Mouse (Mus musculus): ENCODE results near the gene Lyrm4. TPM values are rescaled to one million over a fixed set of nuclear protein-coding genes. Genes with fewer than 3 reads are reported as not detected.

Lyrm4 gene
- polyA plus RNA-seq, 1 experiment from 2014 or later: 16.9 TPM

DNA sequence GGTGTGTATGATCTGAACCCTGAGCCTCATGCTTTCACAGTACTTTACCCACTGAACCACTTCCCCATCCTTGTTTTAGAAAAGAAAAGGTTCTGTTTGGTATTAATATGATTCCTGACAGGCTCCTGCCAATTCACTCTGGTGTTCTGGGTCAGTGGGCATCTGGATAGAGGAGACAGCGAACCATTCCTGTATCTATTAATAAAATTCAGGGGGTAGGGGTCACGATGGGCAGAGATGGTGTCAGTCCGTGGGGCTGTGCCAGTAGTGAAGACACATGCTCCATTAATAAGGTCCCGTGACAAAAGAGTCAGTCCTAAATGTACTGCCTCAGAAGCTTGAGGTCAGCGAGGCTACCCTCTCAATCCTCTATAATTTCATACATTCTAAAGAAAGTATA lies 4.1 kb downstream of the Lyrm4 start:
- Histone ChIP-seq H3K36me3 (ENCODE audit: control insufficient read depth, insufficient read depth) (no peaks in the 10 kb centered on the region), H3K9me3 (replicated peaks; ENCODE audit: control insufficient read depth, low read length) (no peaks in the 10 kb centered on the region), H3K9ac (ENCODE audit: low read depth, low read length) (no peak overlapping the region), H3K4me3 (ENCODE audit: low read depth, low read length) (no peak overlapping the region), H3K27ac (ENCODE audit: low read length) (no peak overlapping the region), H3K4me1 (ENCODE audit: control insufficient read depth, low read depth, low read length) (peaks cover 17% of the 10 kb centered on the region), H3K27me3 (ENCODE audit: control insufficient read depth, insufficient read depth, low read depth, low read length) (no peaks in the 10 kb centered on the region), H3K4me2 (ENCODE audit: low read depth, low read length) (no peak overlapping the region)
- 75% methylated on average over 5 of the region's 5 CpGs for WGBS (ENCODE audit: insufficient replicate concordance)
- ATAC-seq (ENCODE audit: low read depth): no peak

DNA sequence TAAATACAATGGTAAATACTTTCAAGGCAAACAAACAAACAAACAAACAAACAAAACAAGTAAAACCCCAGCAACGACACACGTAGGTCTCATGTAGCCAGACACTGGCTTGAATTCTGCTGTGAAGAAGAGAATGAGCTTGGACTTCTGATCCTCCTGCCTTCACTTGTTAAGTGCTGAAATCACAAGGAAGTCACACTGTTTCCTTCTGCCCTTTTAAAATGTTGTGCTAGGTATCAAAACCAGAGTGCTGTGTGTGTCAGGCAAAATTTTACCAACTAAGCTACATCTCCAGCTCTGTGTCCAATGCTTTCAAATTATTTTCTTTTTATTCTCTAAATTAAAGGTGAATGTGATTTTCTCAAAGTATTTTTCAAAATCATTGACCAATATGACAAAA lies 6.0 kb downstream of the Lyrm4 start:
- peaks cover 13% of the 10 kb centered on the region for H3K4me1 ChIP-seq (ENCODE audit: control insufficient read depth, low read depth, low read length)
- ATAC-seq (ENCODE audit: low read depth): no peak
- no peak overlapping the region for H3K4me3 ChIP-seq (ENCODE audit: low read depth, low read length)
- H3K9me3 ChIP-seq (replicated peaks; ENCODE audit: control insufficient read depth, low read length): no peaks in the 10 kb centered on the region
- H3K27ac ChIP-seq (ENCODE audit: low read length): no peak overlapping the region
- no peaks in the 10 kb centered on the region for H3K27me3 ChIP-seq (ENCODE audit: control insufficient read depth, insufficient read depth, low read depth, low read length)
- 82% methylated on average over 2 of the region's 2 CpGs for WGBS (ENCODE audit: insufficient replicate concordance)
- no peaks in the 10 kb centered on the region for H3K36me3 ChIP-seq (ENCODE audit: control insufficient read depth, insufficient read depth)
- H3K4me2 ChIP-seq (ENCODE audit: low read depth, low read length): no peak overlapping the region
- no peak overlapping the region for H3K9ac ChIP-seq (ENCODE audit: low read depth, low read length)

DNA sequence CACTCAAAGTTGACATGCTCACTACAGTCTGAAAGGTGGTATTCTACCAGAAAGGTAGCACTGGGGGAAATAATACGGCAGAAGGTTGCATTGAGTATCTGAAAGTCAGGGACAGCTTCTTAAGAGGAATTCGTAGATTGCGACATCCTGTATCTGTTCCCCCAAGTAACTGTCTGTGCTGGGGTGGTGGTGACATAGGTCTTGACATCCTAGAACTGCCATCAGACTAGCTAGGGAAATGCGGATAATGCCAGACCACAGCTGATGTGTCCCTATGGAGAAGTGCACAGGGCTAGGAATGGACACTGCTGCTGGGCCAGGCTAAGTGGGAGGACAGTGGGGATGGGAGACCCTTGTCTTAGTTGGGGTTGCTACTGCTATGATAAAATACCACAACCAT lies 8.8 kb downstream of the Lyrm4 start:
- no peaks in the 10 kb centered on the region for H3K4me1 ChIP-seq (ENCODE audit: control insufficient read depth, low read depth, low read length)
- no peak overlapping the region for H3K4me2 ChIP-seq (ENCODE audit: low read depth, low read length)
- no peak overlapping the region for H3K27ac ChIP-seq (ENCODE audit: low read length)
- WGBS (ENCODE audit: insufficient replicate concordance): 82% methylated on average over 4 of the region's 4 CpGs
- H3K9me3 ChIP-seq (replicated peaks; ENCODE audit: control insufficient read depth, low read length): no peaks in the 10 kb centered on the region
- no peak overlapping the region for H3K9ac ChIP-seq (ENCODE audit: low read depth, low read length)
- no peak overlapping the region for H3K4me3 ChIP-seq (ENCODE audit: low read depth, low read length)
- no peaks in the 10 kb centered on the region for H3K27me3 ChIP-seq (ENCODE audit: control insufficient read depth, insufficient read depth, low read depth, low read length)
- ATAC-seq (ENCODE audit: low read depth): no peak
- H3K36me3 ChIP-seq (ENCODE audit: control insufficient read depth, insufficient read depth): no peaks in the 10 kb centered on the region

DNA sequence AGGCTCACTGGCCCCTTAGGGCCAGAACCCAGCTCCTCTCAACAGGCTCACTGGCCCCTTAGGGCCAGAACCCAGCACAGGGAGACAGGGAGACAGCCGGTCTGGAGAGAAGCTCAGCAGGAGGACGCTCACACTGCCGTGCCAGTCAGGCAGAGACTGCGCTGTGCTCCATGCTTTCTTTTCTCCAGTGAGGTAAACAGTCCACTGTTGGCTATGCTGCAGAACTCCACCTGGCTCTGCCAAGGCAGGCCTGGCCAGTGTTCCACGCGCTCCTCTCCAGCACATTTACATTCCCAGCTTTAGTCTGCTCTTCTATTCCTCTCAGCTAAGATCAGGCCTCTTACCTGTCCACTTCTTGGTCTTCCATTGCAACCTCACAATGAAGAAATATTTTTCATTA lies 11.7 kb downstream of the Lyrm4 start:
- Histone ChIP-seq H3K4me1 (ENCODE audit: control insufficient read depth, low read depth, low read length) (no peaks in the 10 kb centered on the region), H3K4me3 (ENCODE audit: low read depth, low read length) (no peak overlapping the region), H3K27ac (ENCODE audit: low read length) (no peak overlapping the region), H3K4me2 (ENCODE audit: low read depth, low read length) (no peak overlapping the region), H3K27me3 (ENCODE audit: control insufficient read depth, insufficient read depth, low read depth, low read length) (no peaks in the 10 kb centered on the region), H3K9me3 (replicated peaks; ENCODE audit: control insufficient read depth, low read length) (no peaks in the 10 kb centered on the region), H3K9ac (ENCODE audit: low read depth, low read length) (no peak overlapping the region), H3K36me3 (ENCODE audit: control insufficient read depth, insufficient read depth) (no peaks in the 10 kb centered on the region)
- ATAC-seq (ENCODE audit: low read depth): no peak
- 91% methylated on average over 6 of the region's 6 CpGs for WGBS (ENCODE audit: insufficient replicate concordance)

DNA sequence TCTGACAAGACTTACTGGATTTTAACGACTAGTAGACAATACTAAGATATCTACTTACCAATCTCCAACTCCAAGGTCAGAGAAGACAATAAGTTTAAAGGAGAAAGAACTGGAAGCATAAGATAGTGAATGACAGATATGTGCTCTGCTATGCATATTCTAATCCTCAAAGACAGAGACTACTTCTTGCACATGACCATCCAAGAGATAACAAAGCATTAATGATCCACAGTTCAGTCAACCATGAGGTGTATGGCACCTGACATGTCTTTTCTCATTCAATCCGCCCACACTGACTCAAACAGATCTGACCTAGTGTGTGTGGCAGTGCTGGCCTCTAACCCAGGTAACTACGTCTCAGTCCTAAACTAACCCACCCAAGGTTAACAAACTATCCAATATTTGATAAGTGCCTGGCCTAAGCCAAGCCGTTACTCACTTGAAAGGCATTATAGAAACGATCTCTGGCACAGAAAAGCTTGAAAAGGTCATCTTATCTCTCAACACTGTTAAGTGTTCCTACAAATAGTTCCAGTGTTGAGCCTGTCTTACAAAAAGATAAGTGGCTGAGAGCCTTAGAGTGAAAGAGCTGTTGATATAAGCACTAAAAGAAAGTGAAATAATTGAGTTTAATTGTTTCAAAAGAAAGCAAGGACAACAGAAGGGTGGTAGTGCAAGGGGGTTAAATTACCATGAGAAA lies 20.5 kb downstream of the Lyrm4 start:
- H3K9me3 ChIP-seq (replicated peaks; ENCODE audit: control insufficient read depth, low read length): no peaks in the 10 kb centered on the region
- no peaks in the 10 kb centered on the region for H3K27me3 ChIP-seq (ENCODE audit: control insufficient read depth, insufficient read depth, low read depth, low read length)
- ATAC-seq (ENCODE audit: low read depth): peak; percentile 81
- H3K36me3 ChIP-seq (ENCODE audit: control insufficient read depth, insufficient read depth): no peaks in the 10 kb centered on the region
- peak overlapping the region; percentile 56 for H3K27ac ChIP-seq (ENCODE audit: low read length)
- peak overlapping the region; percentile 1; the same call in 1 of the 2 replicates for H3K4me2 ChIP-seq (ENCODE audit: low read depth, low read length)
- WGBS (ENCODE audit: insufficient replicate concordance): 20% methylated on average over 5 of the region's 5 CpGs
- peak overlapping the region; percentile 6; the same call in 1 of the 2 replicates for H3K9ac ChIP-seq (ENCODE audit: low read depth, low read length)
- peaks cover 14% of the 10 kb centered on the region for H3K4me1 ChIP-seq (ENCODE audit: control insufficient read depth, low read depth, low read length)
- no peak overlapping the region for H3K4me3 ChIP-seq (ENCODE audit: low read depth, low read length)

DNA sequence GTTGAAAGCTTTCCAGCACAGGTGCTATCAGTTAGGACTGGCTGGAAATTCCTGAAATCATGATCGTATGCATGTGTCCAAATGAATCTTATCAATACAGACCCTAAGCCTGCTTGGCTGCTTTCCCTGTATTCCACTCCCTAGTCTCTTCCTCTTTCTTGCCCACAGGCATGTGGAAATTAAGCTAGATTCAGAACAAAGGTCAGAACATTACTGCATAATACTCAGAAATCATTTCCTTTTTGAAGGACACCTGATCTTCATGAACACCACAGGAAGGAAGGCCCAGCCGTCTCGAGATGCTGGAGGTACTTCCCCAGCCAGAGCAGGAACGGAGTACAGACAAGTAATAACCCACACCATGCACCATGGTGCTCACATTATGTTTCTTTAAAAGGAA lies 29.2 kb downstream of the Lyrm4 start:
- no peak overlapping the region for H3K9ac ChIP-seq (ENCODE audit: low read depth, low read length)
- no peaks in the 10 kb centered on the region for H3K9me3 ChIP-seq (replicated peaks; ENCODE audit: control insufficient read depth, low read length)
- H3K36me3 ChIP-seq (ENCODE audit: control insufficient read depth, insufficient read depth): no peaks in the 10 kb centered on the region; the same call in 1 of the 2 replicates
- H3K4me1 ChIP-seq (ENCODE audit: control insufficient read depth, low read depth, low read length): peaks cover 45% of the 10 kb centered on the region
- 0 out of 2 replicates have a peak overlapping the region, but pooled peaks have one; percentile 47 for H3K4me2 ChIP-seq (ENCODE audit: low read depth, low read length)
- ATAC-seq (ENCODE audit: low read depth): no peak
- WGBS (ENCODE audit: insufficient replicate concordance): 45% methylated on average over 4 of the region's 4 CpGs
- H3K27ac ChIP-seq (ENCODE audit: low read length): peak overlapping the region; percentile 72
- H3K27me3 ChIP-seq (ENCODE audit: control insufficient read depth, insufficient read depth, low read depth, low read length): no peaks in the 10 kb centered on the region
- no peak overlapping the region for H3K4me3 ChIP-seq (ENCODE audit: low read depth, low read length)

DNA sequence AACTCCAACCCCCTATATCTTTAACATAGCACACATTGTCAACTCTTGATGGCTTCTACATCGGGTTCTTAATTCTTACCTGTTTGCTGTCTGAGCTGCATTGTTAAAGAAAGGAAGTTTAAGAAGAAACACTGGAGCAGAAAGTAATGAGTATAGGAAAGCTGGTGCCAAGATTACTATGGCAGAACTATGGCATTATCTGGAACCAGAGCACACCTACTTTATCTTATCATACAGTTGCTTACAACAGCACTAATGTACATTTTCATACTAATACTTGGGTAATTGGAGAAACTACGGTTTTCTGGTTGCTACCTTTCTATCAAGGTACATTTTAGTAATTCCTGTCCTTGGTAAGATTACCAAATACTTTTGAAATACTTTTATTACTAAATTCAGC lies 29.9 kb downstream of the Lyrm4 start:
- peak overlapping the region; percentile 72 for H3K27ac ChIP-seq (ENCODE audit: low read length)
- WGBS (ENCODE audit: insufficient replicate concordance): 35% methylated on average over 2 of the region's 2 CpGs
- H3K4me1 ChIP-seq (ENCODE audit: control insufficient read depth, low read depth, low read length): peaks cover 45% of the 10 kb centered on the region
- H3K4me3 ChIP-seq (ENCODE audit: low read depth, low read length): no peak overlapping the region
- peak overlapping the region; percentile 47 for H3K4me2 ChIP-seq (ENCODE audit: low read depth, low read length)
- H3K36me3 ChIP-seq (ENCODE audit: control insufficient read depth, insufficient read depth): no peaks in the 10 kb centered on the region; the same call in 1 of the 2 replicates
- no peak overlapping the region for H3K9ac ChIP-seq (ENCODE audit: low read depth, low read length)
- peak; percentile 65 for ATAC-seq (ENCODE audit: low read depth)
- H3K9me3 ChIP-seq (replicated peaks; ENCODE audit: control insufficient read depth, low read length): no peaks in the 10 kb centered on the region
- no peaks in the 10 kb centered on the region for H3K27me3 ChIP-seq (ENCODE audit: control insufficient read depth, insufficient read depth, low read depth, low read length)

DNA sequence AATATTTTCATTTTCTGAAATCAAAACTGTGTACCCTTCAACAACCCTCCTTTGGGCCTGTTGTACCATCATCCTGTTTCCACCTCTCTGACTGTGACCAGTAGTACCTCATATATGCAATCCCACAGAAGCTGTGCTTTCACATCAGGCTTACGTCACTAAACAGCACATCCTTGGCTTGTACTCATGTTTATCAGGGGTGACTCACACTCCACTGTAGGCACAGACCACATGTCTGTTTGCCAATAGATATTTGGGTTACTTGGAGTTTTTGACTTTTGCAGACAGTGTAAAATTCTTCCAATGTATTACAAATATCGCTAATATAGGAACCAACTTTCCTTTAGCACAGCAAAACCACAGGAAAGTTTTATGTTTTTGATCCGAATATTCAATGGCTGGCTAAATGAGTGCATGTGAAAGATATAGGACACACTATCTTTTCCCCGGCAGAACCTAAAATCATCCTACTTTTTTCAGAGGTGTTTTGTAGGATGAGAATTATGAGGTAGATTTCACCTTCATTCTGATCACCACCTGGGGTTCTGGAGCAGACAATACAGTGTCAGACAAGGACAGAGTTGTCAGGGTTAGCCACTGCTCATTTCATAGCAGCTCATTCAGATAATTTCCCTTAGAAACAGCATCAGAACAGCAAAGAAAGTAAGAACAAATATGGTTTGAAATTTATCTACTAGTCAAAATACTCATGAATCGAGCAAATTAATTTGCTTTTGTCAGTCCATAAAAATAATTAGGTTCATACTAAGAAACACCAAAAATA lies 30.5 kb downstream of the Lyrm4 start:
- H3K9me3 ChIP-seq (replicated peaks; ENCODE audit: control insufficient read depth, low read length): no peaks in the 10 kb centered on the region
- peak overlapping the region; percentile 85 for H3K27ac ChIP-seq (ENCODE audit: low read length)
- 32% methylated on average over 5 of the region's 5 CpGs for WGBS (ENCODE audit: insufficient replicate concordance)
- ATAC-seq (ENCODE audit: low read depth): peak; percentile 99
- no peaks in the 10 kb centered on the region for H3K27me3 ChIP-seq (ENCODE audit: control insufficient read depth, insufficient read depth, low read depth, low read length)
- H3K36me3 ChIP-seq (ENCODE audit: control insufficient read depth, insufficient read depth): no peaks in the 10 kb centered on the region; the same call in 1 of the 2 replicates
- H3K4me3 ChIP-seq (ENCODE audit: low read depth, low read length): no peak overlapping the region
- H3K9ac ChIP-seq (ENCODE audit: low read depth, low read length): peak overlapping the region; percentile 6
- peaks cover 45% of the 10 kb centered on the region for H3K4me1 ChIP-seq (ENCODE audit: control insufficient read depth, low read depth, low read length)
- peak overlapping the region; percentile 47 for H3K4me2 ChIP-seq (ENCODE audit: low read depth, low read length)

DNA sequence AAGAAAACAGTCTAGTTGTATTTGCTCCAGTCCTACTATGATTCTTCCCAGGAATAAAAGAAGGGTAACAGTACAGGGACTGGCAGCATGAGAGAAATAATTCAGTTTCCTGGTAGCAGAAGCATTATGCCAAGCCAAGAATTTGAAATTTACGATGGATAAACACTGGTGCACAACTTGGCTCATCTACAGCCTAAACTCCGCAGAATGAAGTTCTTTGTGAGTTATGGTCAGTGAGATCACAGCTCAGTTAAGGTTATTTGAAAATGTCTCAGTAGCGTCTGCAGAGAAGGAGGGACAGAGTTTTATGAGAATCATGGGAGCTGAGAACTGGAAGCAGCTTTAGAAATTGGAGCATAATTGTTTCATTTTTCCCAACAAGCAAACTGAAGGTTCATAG lies 31.4 kb downstream of the Lyrm4 start:
- no peaks in the 10 kb centered on the region for H3K36me3 ChIP-seq (ENCODE audit: control insufficient read depth, insufficient read depth)
- peak overlapping the region; percentile 18 for H3K27ac ChIP-seq (ENCODE audit: low read length)
- ATAC-seq (ENCODE audit: low read depth): no peak
- H3K9me3 ChIP-seq (replicated peaks; ENCODE audit: control insufficient read depth, low read length): no peaks in the 10 kb centered on the region
- H3K9ac ChIP-seq (ENCODE audit: low read depth, low read length): peak overlapping the region; percentile 46
- H3K4me2 ChIP-seq (ENCODE audit: low read depth, low read length): no peak overlapping the region; the same call in 1 of the 2 replicates
- no peaks in the 10 kb centered on the region for H3K27me3 ChIP-seq (ENCODE audit: control insufficient read depth, insufficient read depth, low read depth, low read length)
- WGBS (ENCODE audit: insufficient replicate concordance): 75% methylated on average over 3 of the region's 3 CpGs
- H3K4me3 ChIP-seq (ENCODE audit: low read depth, low read length): no peak overlapping the region
- peaks cover 45% of the 10 kb centered on the region for H3K4me1 ChIP-seq (ENCODE audit: control insufficient read depth, low read depth, low read length)
